In genomic region chr16:77015380-77016346, GRCm38 (mm10) we compare ENCODE assay signal across 8 mouse cellular contexts. TPM values are rescaled to one million over a fixed set of nuclear protein-coding genes. Genes with fewer than 3 reads are reported as not detected.
DNase-seq lines count a peak whose midpoint lies in the region; ATAC-seq lines count a peak whose summit lies in the region.

No protein-coding gene starts in this region.

- peaks cover 34% of the 10 kb centered on the region for H3K36me3 ChIP-seq in erythroblast, embryonic 14.5 days (ENCODE audit: control insufficient read depth)
- H3K36me3 ChIP-seq in hindbrain, embryonic 12.5 days = no peaks in the 10 kb centered on the region

- no peak overlapping the region for H3K9ac ChIP-seq in hindbrain, embryonic 12.5 days

- peaks cover 41% of the 10 kb centered on the region for H3K4me1 ChIP-seq in erythroblast, embryonic 14.5 days (ENCODE audit: control insufficient read depth)
- H3K4me1 ChIP-seq in hindbrain, embryonic 12.5 days = peaks cover 28% of the 10 kb centered on the region

- no peaks in the 10 kb centered on the region for H3K27me3 ChIP-seq in erythroblast, embryonic 14.5 days (ENCODE audit: control insufficient read depth)
- H3K27me3 ChIP-seq in hindbrain, embryonic 12.5 days = no peaks in the 10 kb centered on the region

- peak; percentile 26 for DNase-seq in NIH3T3 (ENCODE audit: low read depth)
- DNase-seq in right cerebral cortex, postnatal 4 days = no peak
- DNase-seq in spleen, postnatal 4 days (ENCODE audit: low spot score in 2 of 2) = no peak
- DNase-seq in layer of hippocampus, postnatal 10 days (ENCODE audit: low spot score in 2 of 2) = no peak

- no peaks in the 10 kb centered on the region for H3K9me3 ChIP-seq in erythroblast, embryonic 14.5 days (ENCODE audit: control insufficient read depth, low read length)
- H3K9me3 ChIP-seq in hindbrain, embryonic 12.5 days (replicated peaks) = no peaks in the 10 kb centered on the region

- 59% methylated on average over 4 of the region's 4 CpGs for WGBS in hindbrain, embryonic 12.5 days

- H3K4me3 ChIP-seq in erythroblast, embryonic 14.5 days (replicated peaks) = peak overlapping the region; percentile 100
- H3K4me3 ChIP-seq in hindbrain, embryonic 12.5 days = peak overlapping the region; percentile 85; the same call in 1 of the 2 replicates

- H3K4me2 ChIP-seq in hindbrain, embryonic 12.5 days (replicated peaks) = peak overlapping the region; percentile 58

- ATAC-seq in erythroblast, adult 5-6 weeks (replicated peaks; ENCODE audit: low FRiP score, poor library complexity, severe bottlenecking) = no peak
- no peak for ATAC-seq in hindbrain, embryonic 12.5 days (ENCODE audit: low FRiP score)
- ATAC-seq in megakaryocyte progenitor cell, adult 5-6 weeks (replicated peaks; ENCODE audit: poor library complexity) = peak; percentile 51

- no peak overlapping the region for H3K27ac ChIP-seq in hindbrain, embryonic 12.5 days

RNA-seq across cellular contexts. Expression of gene Usp25, which starts 2.2 kb away (rescaled TPM):
- 4.0 and 5.2 TPM in 2 replicates for polyA plus RNA-seq in erythroblast, embryonic 14.5 days (2012)
- 232 and 239 TPM in 2 replicates for total RNA-seq in erythroblast, adult 5-6 weeks (2015; ENCODE audit: low replicate concordance)
- total RNA-seq in erythroblast, adult 5-6 weeks (2017; ENCODE audit: low replicate concordance) = 406 and 472 TPM in 2 replicates
- polyA plus RNA-seq in hindbrain, embryonic 12.5 days (2016; fragmentation: Nextera tagmentation; extraction: Ambion mirVana) = 21.0 and 24.3 TPM in 2 replicates
- total RNA-seq in megakaryocyte progenitor cell, adult 5-6 weeks (2015) = 73.2 and 81.9 TPM in 2 replicates
- total RNA-seq in megakaryocyte progenitor cell, adult 5-6 weeks (2017) = 74.3 and 82.1 TPM in 2 replicates
- total RNA-seq in layer of hippocampus, postnatal 10 days (2021) = 10 to 100 TPM; 27.1 to 30.8 TPM
